Mouse (Mus musculus): ENCODE measurements around the gene Tox3.

Gene Tox3

DNA sequence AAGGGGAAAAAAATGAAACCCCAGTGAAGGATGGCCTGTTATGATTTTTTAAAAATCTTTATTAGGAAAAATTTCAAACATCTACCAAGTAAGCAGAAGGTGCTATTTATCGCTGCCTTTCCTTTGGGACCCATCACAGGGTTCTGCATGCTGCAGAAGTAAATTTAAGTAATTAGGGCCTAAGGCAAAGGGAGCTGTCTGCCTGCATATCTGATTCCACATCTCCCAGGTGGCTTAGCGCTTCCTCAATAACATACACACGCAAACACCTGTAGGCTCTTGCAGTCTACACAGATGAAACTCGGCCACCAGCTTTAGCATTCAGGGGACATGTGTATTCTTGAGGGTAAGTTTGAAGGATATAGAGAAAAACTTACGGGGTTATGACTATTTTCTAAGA, 104.2 kb downstream of the Tox3 start:
- no peak for DNase-seq (ENCODE audit: low read depth, low spot score)

DNA sequence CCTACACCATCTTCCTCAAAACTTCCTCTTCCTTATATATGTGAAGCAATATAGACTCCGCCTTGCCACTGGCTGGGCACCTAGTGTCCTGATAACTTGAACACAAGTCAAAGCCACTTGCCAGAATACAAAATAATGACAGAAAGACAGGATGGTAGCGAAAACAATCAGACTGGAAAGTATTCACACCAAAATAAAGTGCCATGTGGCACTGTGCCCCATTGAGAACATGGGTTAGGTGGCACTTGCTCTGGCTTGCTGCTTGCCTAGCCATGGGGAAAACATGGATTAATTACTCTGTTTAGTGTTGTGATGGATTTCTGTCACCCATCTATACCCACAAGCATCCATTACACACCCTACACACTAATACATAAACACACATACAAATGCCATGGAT, 105.8 kb downstream of the Tox3 start:
- no peak for DNase-seq (ENCODE audit: low read depth, low spot score)

DNA sequence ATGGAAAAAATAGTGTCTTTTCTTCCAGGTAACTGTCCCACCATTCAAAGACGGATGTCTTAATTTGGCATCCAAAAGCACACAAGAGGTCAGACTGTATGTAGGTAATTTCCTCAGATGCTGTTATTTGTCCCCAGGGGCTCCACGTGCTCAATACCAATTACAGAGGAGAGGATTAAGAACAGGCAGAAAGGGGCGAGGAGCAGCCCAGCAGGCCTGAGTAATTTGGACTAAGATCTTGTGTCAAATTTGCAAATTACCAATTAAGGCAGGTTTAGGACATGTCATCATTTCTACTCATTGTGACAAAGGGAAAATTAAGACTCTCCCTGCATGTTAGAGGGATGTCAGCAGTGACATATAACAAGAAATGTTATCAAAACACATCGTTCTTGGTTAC, 106.7 kb downstream of the Tox3 start:
- no peak for DNase-seq (ENCODE audit: low read depth, low spot score)

DNA sequence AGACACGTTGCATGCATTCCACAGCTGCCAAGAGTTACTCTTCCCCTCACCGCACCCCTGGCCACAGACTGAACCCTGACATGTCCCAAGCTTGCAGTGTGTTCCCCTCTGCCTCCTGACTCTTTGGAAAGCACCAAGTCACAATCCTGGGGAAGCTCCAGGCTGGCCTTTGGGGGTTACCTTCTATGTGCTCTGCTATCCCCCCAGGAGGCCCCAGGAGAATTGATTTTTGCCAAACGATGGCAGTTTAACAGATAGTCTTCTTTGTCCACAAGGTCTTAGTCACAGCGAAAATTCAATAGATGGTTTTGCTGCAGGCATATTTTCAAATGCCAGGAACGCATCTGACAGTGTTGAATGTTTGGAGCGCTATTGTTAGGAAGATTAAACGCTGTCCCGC, 115.6 kb downstream of the Tox3 start:
- no peak for DNase-seq (ENCODE audit: low read depth, low spot score)

DNA sequence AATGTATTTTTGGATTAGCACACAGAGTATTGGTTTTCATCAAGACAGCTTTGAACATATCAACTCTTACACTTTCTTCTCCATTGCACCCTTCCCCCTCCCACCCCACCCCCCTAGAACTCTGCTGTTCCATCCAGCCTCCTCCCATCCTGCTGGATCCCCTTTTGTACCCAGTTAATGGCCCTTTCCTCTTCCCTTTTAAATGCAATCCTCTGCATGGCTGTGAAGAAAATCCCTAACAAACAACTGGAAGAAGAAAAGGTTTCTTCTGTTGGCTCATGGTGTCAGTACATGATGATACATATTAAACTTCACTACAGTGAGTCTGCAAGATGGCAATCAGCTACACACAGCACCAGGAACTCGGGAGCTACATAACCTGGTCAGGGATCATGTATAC, 124.0 kb downstream of the Tox3 start:
- DNase-seq (ENCODE audit: low read depth, low spot score): peak; percentile 49

DNA sequence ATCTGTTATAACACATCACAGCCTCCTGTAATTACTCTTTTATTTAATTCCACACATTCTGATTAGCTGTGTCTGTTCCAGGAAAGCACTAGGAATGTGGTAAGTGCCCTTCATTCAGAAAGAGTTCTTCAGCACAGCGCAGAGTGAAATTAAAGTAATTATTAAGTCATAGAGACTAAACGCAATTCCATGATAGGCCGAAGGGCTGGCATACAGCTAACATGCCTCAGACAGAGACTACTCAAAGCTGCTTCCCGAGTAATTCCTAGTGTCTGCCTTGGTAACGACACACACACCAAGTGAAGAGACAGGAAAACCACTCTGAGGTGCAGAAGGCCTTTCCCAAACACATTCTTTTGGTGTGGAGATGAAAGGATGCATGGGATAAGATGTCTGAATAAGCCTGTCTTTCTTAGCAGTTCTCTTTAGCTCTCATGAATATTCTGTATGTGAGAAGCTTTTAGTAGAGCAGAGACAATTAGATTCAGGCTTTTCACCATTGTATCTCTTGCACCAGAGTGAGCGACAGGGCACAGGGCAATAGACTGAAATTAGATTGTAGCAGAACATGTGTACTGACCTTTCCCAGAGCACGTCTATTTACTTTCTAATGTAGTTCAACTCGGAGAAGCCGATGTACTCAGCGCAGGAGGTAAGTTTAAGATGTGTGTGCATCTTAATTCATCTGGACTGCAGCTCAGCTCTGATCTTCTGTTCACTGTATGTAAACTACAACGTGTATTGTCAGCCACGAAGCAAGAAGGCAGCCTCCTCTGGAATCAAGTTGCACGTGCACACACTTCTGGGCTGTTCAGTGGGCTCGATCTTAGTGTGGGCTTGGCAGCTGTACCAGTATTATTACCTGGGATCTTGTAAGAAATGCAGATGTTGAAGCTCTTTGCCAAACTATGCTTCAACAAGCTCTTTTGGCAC, 138.8 kb downstream of the Tox3 start:
- no peak for DNase-seq (ENCODE audit: low read depth, low spot score)

Measured in ZHBTc4 (cell line).